Mouse (Mus musculus) MEL (cell line): ENCODE data around the gene Chrd. TPM values are rescaled to one million over a fixed set of nuclear protein-coding genes. Genes with fewer than 3 reads are reported as not detected.
A peak's percentile ranks its signal among the peaks of the same experiment; 100 is the strongest.

Experiments used
- DNase-seq: peaks from one replicate; pipeline ENCODE4 v3.0.0; 2011; ENCODE audit warnings: low read depth, low spot score
- H3K27ac ChIP-seq: 2 replicates; pipeline ENCODE4 v1.5.1; 2012; ENCODE audit warnings: low read depth, mild to moderate bottlenecking, control low read depth, low read length, moderate library complexity; ENCODE audit not compliant: control insufficient read depth
- H3K27me3 ChIP-seq, 2 experiments: fragments of 150-350 bp in 1 of 2; sonication (generic) in 1 of 2; 2 replicates each; pipeline ENCODE4 v1.6.1; 2012; ENCODE audit warnings: low read length in 2 of 2, mild to moderate bottlenecking in 2 of 2, improper control_type of control experiment in 1 of 2, moderate library complexity in 1 of 2; ENCODE audit not compliant: insufficient read depth in 2 of 2, control insufficient read depth in 1 of 2
- H3K36me3 ChIP-seq, 2 experiments: 2 replicates each; pipeline ENCODE4 v1.6.1; 2012 to 2014; ENCODE audit warnings: low read length in 2 of 2, improper control_type of control experiment in 1 of 2, inconsistent platforms in 1 of 2, mild to moderate bottlenecking in 1 of 2; ENCODE audit not compliant: insufficient read depth in 2 of 2, control insufficient read depth in 1 of 2
- H3K4me1 ChIP-seq, 2 experiments: fragments of 150-350 bp in 1 of 2; sonication (generic) in 1 of 2; 2 replicates each; pipeline ENCODE4 v1.6.1; 2012; ENCODE audit warnings: low read length in 2 of 2, improper control_type of control experiment in 1 of 2, mild to moderate bottlenecking in 1 of 2; ENCODE audit not compliant: insufficient read depth in 2 of 2, control insufficient read depth in 1 of 2
- H3K4me3 ChIP-seq, 2 experiments: fragments of 150-350 bp in 1 of 2; sonication (generic) in 1 of 2; 2 replicates each; pipeline ENCODE4 v1.5.1; 2012; ENCODE audit warnings: low read depth in 2 of 2, low read length in 2 of 2, mild to moderate bottlenecking in 2 of 2, moderate library complexity in 2 of 2, control low read depth in 1 of 2, improper control_type of control experiment in 1 of 2; ENCODE audit not compliant: control insufficient read depth in 1 of 2, insufficient read depth in 1 of 2
- H3K79me2 ChIP-seq: 2 replicates; pipeline ENCODE4 v1.6.1; 2012; ENCODE audit warnings: mild to moderate bottlenecking, low read length, moderate library complexity; ENCODE audit not compliant: control insufficient read depth, poor library complexity, insufficient read depth
- H3K9ac ChIP-seq: 2 replicates; pipeline ENCODE4 v1.6.1; 2012; ENCODE audit warnings: low read depth, mild to moderate bottlenecking, control low read depth, low read length, moderate library complexity; ENCODE audit not compliant: control insufficient read depth, poor library complexity, severe bottlenecking
- H3K9me3 ChIP-seq: fragments of 150-350 bp; sonication (generic); replicated peaks from 2 replicates; pipeline ENCODE4 v1.6.1; 2012; ENCODE audit warnings: mild to moderate bottlenecking, low read length, improper control_type of control experiment, moderate library complexity; ENCODE audit not compliant: insufficient read depth
- BHLHE40 ChIP-seq: IDR thresholded peaks from 2 replicates; pipeline ENCODE4 v1.6.1; 2012; ENCODE audit warnings: low read depth, mild to moderate bottlenecking, inconsistent platforms, low read length, improper control_type of control experiment, borderline replicate concordance
- CHD1 ChIP-seq: IDR thresholded peaks from 2 replicates; pipeline ENCODE4 v1.6.1; 2012; ENCODE audit warnings: low read depth, mild to moderate bottlenecking, inconsistent platforms, low read length, improper control_type of control experiment
- E2F4 ChIP-seq: IDR thresholded peaks from 2 replicates; pipeline ENCODE4 v1.6.1; 2011; ENCODE audit warnings: low read depth, low read length, improper control_type of control experiment, borderline replicate concordance
- EP300 ChIP-seq, 2 experiments: IDR thresholded peaks; 2 replicates each; pipeline ENCODE4 v1.6.1; 2011; ENCODE audit warnings: improper control_type of control experiment in 2 of 2, low read length in 2 of 2, low read depth in 1 of 2, mild to moderate bottlenecking in 1 of 2
- ETS1 ChIP-seq: IDR thresholded peaks from 2 replicates; pipeline ENCODE4 v1.6.1; 2012; ENCODE audit warnings: low read depth, mild to moderate bottlenecking, inconsistent platforms, low read length, improper control_type of control experiment, moderate library complexity
- GABPA ChIP-seq: IDR thresholded peaks from 2 replicates; pipeline ENCODE4 v1.6.1; 2012; ENCODE audit warnings: low read depth, mild to moderate bottlenecking, inconsistent platforms, low read length, improper control_type of control experiment, moderate library complexity
- GATA1 ChIP-seq: IDR thresholded peaks from 2 replicates; pipeline ENCODE4 v1.6.1; 2011; ENCODE audit warnings: low read depth, low read length, improper control_type of control experiment
- HCFC1 ChIP-seq: IDR thresholded peaks from 2 replicates; pipeline ENCODE4 v1.6.1; 2012; ENCODE audit warnings: low read depth, mild to moderate bottlenecking, inconsistent platforms, low read length, improper control_type of control experiment, moderate library complexity
- JUND ChIP-seq: IDR thresholded peaks from 2 replicates; pipeline ENCODE4 v1.6.1; 2011; ENCODE audit warnings: low read depth, mild to moderate bottlenecking, improper control_type of control experiment, low read length
- KAT2A ChIP-seq: conservative IDR thresholded peaks from 2 replicates; pipeline ENCODE4 v1.6.1; 2012; ENCODE audit warnings: low read depth, low read length, improper control_type of control experiment, inconsistent platforms
- MAX ChIP-seq: IDR thresholded peaks from 2 replicates; pipeline ENCODE4 v1.6.1; 2011; ENCODE audit warnings: low read length, improper control_type of control experiment
- MAZ ChIP-seq: IDR thresholded peaks from 2 replicates; pipeline ENCODE4 v1.6.1; 2012; ENCODE audit warnings: low read depth, mild to moderate bottlenecking, inconsistent platforms, low read length, improper control_type of control experiment
- MEF2A ChIP-seq: IDR thresholded peaks from 2 replicates; pipeline ENCODE4 v1.6.1; 2014; ENCODE audit warnings: low read depth, mild to moderate bottlenecking, inconsistent platforms, low read length, improper control_type of control experiment; ENCODE audit not compliant: poor library complexity, insufficient replicate concordance, severe bottlenecking; ENCODE audit errors: extremely low read depth
- MYB ChIP-seq: IDR thresholded peaks from 2 replicates; pipeline ENCODE4 v1.6.1; 2011; ENCODE audit warnings: mild to moderate bottlenecking, low read depth, low read length, improper control_type of control experiment
- MYC ChIP-seq: IDR thresholded peaks from 2 replicates; pipeline ENCODE4 v1.6.1; 2011; ENCODE audit warnings: low read depth, mild to moderate bottlenecking, low read length, improper control_type of control experiment, moderate library complexity
- NELFE ChIP-seq: IDR thresholded peaks from 2 replicates; pipeline ENCODE4 v1.6.1; 2011; ENCODE audit warnings: low read depth, low read length, improper control_type of control experiment
- POLR2A ChIP-seq, 2 experiments: IDR thresholded peaks; 2 replicates each; pipeline ENCODE4 v1.6.1; 2011 to 2012; ENCODE audit warnings: low read length in 2 of 2, mild to moderate bottlenecking in 2 of 2, control low read depth in 1 of 2, improper control_type of control experiment in 1 of 2, low read depth in 1 of 2, moderate library complexity in 1 of 2; ENCODE audit not compliant: control insufficient read depth in 1 of 2, insufficient read depth in 1 of 2, poor library complexity in 1 of 2
- POLR2AphosphoS2 ChIP-seq: IDR thresholded peaks from 2 replicates; pipeline ENCODE4 v1.6.1; 2011; ENCODE audit warnings: low read length, improper control_type of control experiment
- RCOR1 ChIP-seq: IDR thresholded peaks from 2 replicates; pipeline ENCODE4 v1.6.1; 2012; ENCODE audit warnings: low read depth, mild to moderate bottlenecking, inconsistent platforms, low read length, improper control_type of control experiment
- SIN3A ChIP-seq: IDR thresholded peaks from 2 replicates; pipeline ENCODE4 v1.6.1; 2012; ENCODE audit warnings: low read length, improper control_type of control experiment, inconsistent platforms
- SMC3 ChIP-seq: IDR thresholded peaks from 2 replicates; pipeline ENCODE4 v1.6.1; 2011; ENCODE audit warnings: low read depth, low read length, improper control_type of control experiment
- TAL1 ChIP-seq: IDR thresholded peaks from 2 replicates; pipeline ENCODE4 v1.6.1; 2012; ENCODE audit warnings: mild to moderate bottlenecking, inconsistent platforms, low read length, moderate library complexity, mixed read lengths
- TCF12 ChIP-seq: IDR thresholded peaks from 2 replicates; pipeline ENCODE4 v1.6.1; 2014; ENCODE audit warnings: low read depth, mild to moderate bottlenecking, inconsistent platforms, low read length, improper control_type of control experiment, moderate library complexity
- UBTF ChIP-seq: IDR thresholded peaks from 2 replicates; pipeline ENCODE4 v1.6.1; 2012; ENCODE audit warnings: low read depth, mild to moderate bottlenecking, inconsistent platforms, low read length, improper control_type of control experiment, moderate library complexity, borderline replicate concordance; ENCODE audit not compliant: insufficient read depth
- USF2 ChIP-seq, 2 experiments: IDR thresholded peaks; 2 replicates each; pipeline ENCODE4 v1.6.1; 2011 to 2012; ENCODE audit warnings: improper control_type of control experiment in 2 of 2, low read length in 2 of 2, borderline replicate concordance in 1 of 2, inconsistent platforms in 1 of 2, low read depth in 1 of 2, mild to moderate bottlenecking in 1 of 2; ENCODE audit not compliant: insufficient read depth in 1 of 2
- ZC3H11A ChIP-seq: IDR thresholded peaks from 2 replicates; pipeline ENCODE4 v1.6.1; 2012; ENCODE audit warnings: low read depth, mild to moderate bottlenecking, inconsistent platforms, low read length, improper control_type of control experiment
- ZKSCAN1 ChIP-seq: IDR thresholded peaks from 2 replicates; pipeline ENCODE4 v1.6.1; 2012; ENCODE audit warnings: low read depth, mild to moderate bottlenecking, inconsistent platforms, low read length, improper control_type of control experiment, moderate library complexity
- ZMIZ1 ChIP-seq: IDR thresholded peaks from 2 replicates; pipeline ENCODE4 v1.6.1; 2012; ENCODE audit warnings: low read depth, mild to moderate bottlenecking, inconsistent platforms, low read length, improper control_type of control experiment, moderate library complexity
- polyA plus RNA-seq, 2 experiments: library from polyadenylated mRNA; stranded (reverse) in 1 of 2; unstranded in 1 of 2; fragments of >175 nt in 1 of 2; fragments of >200 nt in 1 of 2; gene quantifications; 2 replicates each; pipeline versions ENCODE4 v1.2.1 to v1.2.4; 2012; ENCODE audit warnings: low replicate concordance in 2 of 2, low read depth in 1 of 2; ENCODE audit not compliant: insufficient read length in 2 of 2, insufficient read depth in 1 of 2, missing spikeins in 1 of 2
- total RNA-seq: library from RNA; depleted of rRNA; stranded (reverse); fragments of 300-350 nt; gene quantifications from 2 replicates; pipeline ENCODE4 v1.2.3, GENCODE M21; 2012; rRNA removed

Chrd gene
- not detected in 2 replicates for total RNA-seq
- not detected for polyA plus RNA-seq

GRCm38 (mm10) chr16:20732925-20733730, at the start of gene Chrd:
TSS of gene Chrd (plus strand) at chr16:20733127.
- Histone ChIP-seq H3K9me3 (no peaks in the 10 kb centered on the region), H3K9ac (no peak within 1 kb of the TSS), H3K27me3 (no peaks in the 10 kb centered on the region; a peak in 3 of 4 replicates), H3K4me1 (no peaks in the 10 kb centered on the region), H3K36me3 (no peaks in the 10 kb centered on the region), H3K4me3 (no peak within 1 kb of the TSS), H3K27ac (no peak within 1 kb of the TSS), H3K79me2 (no peaks in the 10 kb centered on the region)
- DNase-seq, result no peak
- TF ChIP-seq USF2 (IDR thresholded peaks at IDR 0.05; ENCODE audit: borderline replicate concordance in 1 of 2, insufficient read depth in 1 of 2, low read depth in 1 of 2, low read length in 2 of 2) (no peak), SIN3A (no peak), ZKSCAN1 (no peak), POLR2AphosphoS2 (no peak), GATA1 (no peak), NELFE (no peak), POLR2A (IDR thresholded peaks at IDR 0.05; ENCODE audit: control insufficient read depth in 1 of 2, insufficient read depth in 1 of 2, low read depth in 1 of 2, low read length in 2 of 2, poor library complexity in 1 of 2) (no peak), JUND (no peak), MAX (no peak), KAT2A (no peak), MYC (no peak), E2F4 (no peak), ZMIZ1 (no peak), MYB (no peak), MAZ (no peak), ZC3H11A (no peak), TCF12 (no peak), GABPA (no peak)

GRCm38 (mm10) chr16:20690774-20691173, 42.2 kb upstream of the Chrd start:
- Histone ChIP-seq H3K4me3 (no peak overlapping the region), H3K27ac (no peak overlapping the region), H3K36me3 (peaks cover 5 to 26% of the 10 kb centered on the region in 2 experiments; a peak in 3 of 4 replicates), H3K9me3 (no peaks in the 10 kb centered on the region), H3K27me3 (no peaks in the 10 kb centered on the region), H3K79me2 (no peaks in the 10 kb centered on the region), H3K4me1 (no peaks in the 10 kb centered on the region), H3K9ac (no peak overlapping the region)
- DNase-seq, result peak; percentile 50
- TF ChIP-seq RCOR1, result peak; percentile 51
- no peak for TF ChIP-seq MEF2A
- TF ChIP-seq MAZ, result no peak
- TF ChIP-seq JUND, result no peak
- TF ChIP-seq ZC3H11A, result no peak
- TF ChIP-seq SMC3, result no peak
- 0 out of 2 replicates have a peak, but pooled peaks have one; percentile 21 for TF ChIP-seq ZMIZ1
- TF ChIP-seq MAX, result no peak
- no peak for TF ChIP-seq ZKSCAN1
- no peak for TF ChIP-seq KAT2A
- peak; percentile 52 to 56; a peak in 2 of 4 replicates for TF ChIP-seq EP300 (IDR thresholded peaks at IDR 0.05; ENCODE audit: low read depth in 1 of 2, low read length in 2 of 2)
- no peak for TF ChIP-seq MYC
- no peak; the same call in 1 of the 2 replicates for TF ChIP-seq POLR2AphosphoS2
- TF ChIP-seq TAL1, result peak; percentile 61
- TF ChIP-seq CHD1, result no peak
- TF ChIP-seq ETS1, result peak; percentile 36; the same call in 1 of the 2 replicates
- no peak for TF ChIP-seq BHLHE40
- TF ChIP-seq UBTF, result no peak
- no peak for TF ChIP-seq USF2 (IDR thresholded peaks at IDR 0.05; ENCODE audit: borderline replicate concordance in 1 of 2, insufficient read depth in 1 of 2, low read depth in 1 of 2, low read length in 2 of 2)
- TF ChIP-seq MYB, result peak; percentile 47; the same call in 1 of the 2 replicates
- TF ChIP-seq HCFC1, result no peak
